Mouse (Mus musculus) E14TG2a.4 (cell line): ENCODE measurements around the gene Ipo11.

Experiments
- CTCF ChIP-seq: conservative IDR thresholded peaks from 2 replicates; pipeline ENCODE4 v1.5.1; 2014; ENCODE audit warnings: low read length
- NANOG ChIP-seq: IDR thresholded peaks from 2 replicates; pipeline ENCODE4 v1.6.1; 2014; ENCODE audit warnings: borderline replicate concordance, low read length, mixed read lengths

GRCm38 (mm10) chr13:106947583-106947982, 10.8 kb upstream of the Ipo11 start:
- TF ChIP-seq CTCF (no peak), NANOG (no peak)
